In the genomic region with DNA sequence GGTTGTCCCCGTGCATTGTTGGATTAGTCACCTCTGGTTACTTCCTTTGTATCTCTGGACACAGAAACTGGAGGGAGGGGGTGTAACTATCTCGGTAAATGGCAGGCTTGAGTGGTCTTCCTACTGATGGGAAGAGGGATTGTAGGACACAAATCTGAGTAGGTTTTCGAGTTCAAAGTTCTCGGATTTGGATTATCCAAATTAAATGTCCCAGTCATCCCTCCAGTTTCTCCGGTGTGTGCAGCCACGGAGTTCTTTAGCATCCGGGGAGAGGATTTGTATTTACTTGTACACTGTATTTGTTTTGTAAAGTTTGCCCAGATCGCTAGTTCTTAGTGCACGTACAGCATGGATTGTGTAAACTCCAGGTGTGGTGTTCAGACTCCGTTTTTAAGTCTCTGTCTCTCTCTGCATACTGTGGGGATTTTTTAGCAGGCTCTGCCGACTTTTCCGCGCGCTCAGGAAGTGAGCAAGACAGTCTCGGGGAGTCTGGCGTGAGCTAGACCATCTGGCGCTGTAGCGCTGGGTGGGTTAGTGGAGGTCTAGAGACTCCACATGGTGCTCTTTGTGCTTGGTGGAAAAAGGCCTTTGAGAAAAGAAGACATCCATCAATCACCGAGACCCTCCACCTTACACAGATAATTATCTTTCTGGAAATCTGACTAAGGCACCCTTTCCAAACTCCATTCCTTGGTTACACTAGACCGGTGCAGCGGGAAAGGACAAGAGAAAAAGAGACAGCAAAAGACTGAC, we compare ENCODE assay signal across 8 mouse cellular contexts. TPM values are rescaled to one million over a fixed set of nuclear protein-coding genes. Genes with fewer than 3 reads are reported as not detected.
A peak's percentile ranks its signal among the peaks of the same experiment; 100 is the strongest.
DNase-seq lines count a peak whose midpoint lies in the region; ATAC-seq and TF ChIP-seq lines count a peak whose summit lies in the region.

No protein-coding gene starts in this region.

- H3K36me3 ChIP-seq in embryonic facial prominence, embryonic 10.5 days (replicated peaks), result no peaks in the 10 kb centered on the region
- no peaks in the 10 kb centered on the region for H3K36me3 ChIP-seq in midbrain, embryonic 14.5 days (ENCODE audit: control insufficient read depth, insufficient read depth, low read length)
- no peaks in the 10 kb centered on the region for H3K36me3 ChIP-seq in testis, adult 2 months (ENCODE audit: control insufficient read depth, insufficient read depth, low read length)

- H3K9ac ChIP-seq in midbrain, embryonic 14.5 days (replicated peaks; ENCODE audit: low read length), result no peak overlapping the region

- under 1% methylated on average over 21 of the region's 21 CpGs for WGBS in embryonic facial prominence, embryonic 10.5 days
- WGBS in midbrain, embryonic 14.5 days, result under 1% methylated on average over 21 of the region's 21 CpGs

- peaks cover 67% of the 10 kb centered on the region for H3K27me3 ChIP-seq in embryonic facial prominence, embryonic 10.5 days (replicated peaks; ENCODE audit: low read depth, poor library complexity, severe bottlenecking)
- peaks cover 58% of the 10 kb centered on the region for H3K27me3 ChIP-seq in midbrain, embryonic 14.5 days (ENCODE audit: control insufficient read depth, insufficient read depth, low read length)
- H3K27me3 ChIP-seq in testis, adult 2 months (ENCODE audit: control insufficient read depth, insufficient read depth, low read length), result no peaks in the 10 kb centered on the region

- TF ChIP-seq CTCF in testis, adult 2 months (IDR thresholded peaks at IDR 0.05; ENCODE audit: control insufficient read depth, insufficient read depth, insufficient replicate concordance, low read depth, low read length), result no peak

- H3K27ac ChIP-seq in embryonic facial prominence, embryonic 10.5 days (replicated peaks), result peak overlapping the region; percentile 65
- no peak overlapping the region for H3K27ac ChIP-seq in midbrain, embryonic 14.5 days (replicated peaks; ENCODE audit: low read depth, low read length)
- no peak overlapping the region for H3K27ac ChIP-seq in testis, adult 2 months (ENCODE audit: control insufficient read depth, insufficient read depth, low read depth, low read length)

- peak overlapping the region; percentile 70 for H3K4me3 ChIP-seq in embryonic facial prominence, embryonic 10.5 days
- H3K4me3 ChIP-seq in midbrain, embryonic 14.5 days (replicated peaks; ENCODE audit: low read depth, low read length), result peak overlapping the region; percentile 65
- H3K4me3 ChIP-seq in testis, adult 2 months (ENCODE audit: control insufficient read depth, low read depth, low read length), result peak overlapping the region; percentile 89

- peaks cover 30% of the 10 kb centered on the region for H3K4me1 ChIP-seq in embryonic facial prominence, embryonic 10.5 days
- H3K4me1 ChIP-seq in midbrain, embryonic 14.5 days (ENCODE audit: control insufficient read depth, insufficient read depth, low read length), result peaks cover 15% of the 10 kb centered on the region; the same call in 1 of the 2 replicates
- peaks cover 21% of the 10 kb centered on the region for H3K4me1 ChIP-seq in testis, adult 2 months (ENCODE audit: control insufficient read depth, insufficient read depth, low read length)

- H3K4me2 ChIP-seq in midbrain, embryonic 14.5 days (ENCODE audit: low read length), result peak overlapping the region; percentile 87

- no peak for ATAC-seq in midbrain, embryonic 14.5 days (ENCODE audit: low FRiP score, low TSS enrichment)
- no peak for ATAC-seq in megakaryocyte-erythroid progenitor cell, adult 5-6 weeks (replicated peaks; ENCODE audit: low FRiP score, low TSS enrichment, poor library complexity, severe bottlenecking)

- peak; percentile 2 for DNase-seq in ovary, adult 18-20 months (ENCODE audit: low spot score)
- no peak for DNase-seq in ovary, postnatal 10 days (ENCODE audit: low spot score)
- DNase-seq in embryonic facial prominence, embryonic 10.5 days (ENCODE audit: low spot score), result peak; percentile 57
- peak; percentile 19 to 42 for DNase-seq in heart, postnatal 36 days
- peak; percentile 30 to 66 for DNase-seq in left cerebral cortex, postnatal 25 days (ENCODE audit: low spot score in 2 of 2)
- peak; percentile 50 for DNase-seq in midbrain, embryonic 14.5 days

- intact Hi-C loops in heart, postnatal 36 days (cut with DNase I), result loop anchor here (5.0 kb wide), 1 partner anchor 36 kb away; no protein-coding TSS in a partner anchor
- intact Hi-C loops in left cerebral cortex, postnatal 25 days (cut with DNase I), result loop anchor here (5.0 kb wide), 2 partner anchors 454 to 604 kb away; a partner anchor contains a TSS

- no peaks in the 10 kb centered on the region for H3K9me3 ChIP-seq in embryonic facial prominence, embryonic 10.5 days
- no peaks in the 10 kb centered on the region for H3K9me3 ChIP-seq in midbrain, embryonic 14.5 days (ENCODE audit: control insufficient read depth, low read length)

- no peak for TF ChIP-seq POLR2A in testis, adult 2 months (IDR thresholded peaks at IDR 0.05; ENCODE audit: control insufficient read depth, low read depth, low read length)

RNA-seq across cellular contexts. Expression of a gene that starts 1.0 kb away (rescaled TPM):
- polyA plus RNA-seq in embryonic facial prominence, embryonic 10.5 days (2016; fragmentation: Nextera tagmentation; extraction: Ambion mirVana), result 2.5 and 3.2 TPM in 2 replicates
- 1 to 10 TPM; 6.2 to 6.7 TPM for total RNA-seq in heart, postnatal 36 days (2021)
- total RNA-seq in left cerebral cortex, postnatal 25 days (2021), result 1 to 10 TPM; 7.0 to 8.0 TPM
- polyA plus RNA-seq in midbrain, embryonic 14.5 days (2014; fragmentation: Nextera tagmentation; extraction: Ambion mirVana), result 2.5 and 3.0 TPM in 2 replicates
- polyA plus RNA-seq in testis, adult 2 months (2012; rRNA removed), result 0.89 and 1.1 TPM in 2 replicates
- total RNA-seq in megakaryocyte-erythroid progenitor cell, adult 5-6 weeks (2014; fragmentation: Nextera tagmentation), result not detected in 2 replicates
- not detected in 2 replicates for total RNA-seq in megakaryocyte-erythroid progenitor cell, adult 5-6 weeks (2017)

RNA-seq across cellular contexts. Expression of a gene that starts 40.5 kb away (rescaled TPM):
- polyA plus RNA-seq in embryonic facial prominence, embryonic 10.5 days (2016; fragmentation: Nextera tagmentation; extraction: Ambion mirVana), result 7.6 and 8.8 TPM in 2 replicates
- 1 to 10 TPM; 4.1 to 4.2 TPM for total RNA-seq in heart, postnatal 36 days (2021)
- 100 to 1,000 TPM; 106 to 111 TPM for total RNA-seq in left cerebral cortex, postnatal 25 days (2021)
- 18.5 and 19.2 TPM in 2 replicates for polyA plus RNA-seq in midbrain, embryonic 14.5 days (2014; fragmentation: Nextera tagmentation; extraction: Ambion mirVana)
- 5.4 and 6.2 TPM in 2 replicates for polyA plus RNA-seq in testis, adult 2 months (2012; rRNA removed)
- total RNA-seq in megakaryocyte-erythroid progenitor cell, adult 5-6 weeks (2014; fragmentation: Nextera tagmentation), result 24.1 and 25.6 TPM in 2 replicates
- total RNA-seq in megakaryocyte-erythroid progenitor cell, adult 5-6 weeks (2017), result 12.7 and 20.8 TPM in 2 replicates

Comparison
In these comparisons a context has a peak if more than half of its experiments do, and no peak if none do; other contexts are left out.
1. RNA of a gene that starts 1.0 kb away (total RNA-seq): 7.0 to 8.0 TPM in left cerebral cortex, postnatal 25 days and 6.2 to 6.7 TPM in heart, postnatal 36 days; not detected in megakaryocyte-erythroid progenitor cell, adult 5-6 weeks; every median in the first group is over 4 times any median in the second.
2. Peak in every context shown above with its lines, with median percentiles within 50 percentile points of each other: H3K4me3 ChIP-seq.